ENCODE assay signal across 10 mouse cellular contexts in the genomic region with DNA sequence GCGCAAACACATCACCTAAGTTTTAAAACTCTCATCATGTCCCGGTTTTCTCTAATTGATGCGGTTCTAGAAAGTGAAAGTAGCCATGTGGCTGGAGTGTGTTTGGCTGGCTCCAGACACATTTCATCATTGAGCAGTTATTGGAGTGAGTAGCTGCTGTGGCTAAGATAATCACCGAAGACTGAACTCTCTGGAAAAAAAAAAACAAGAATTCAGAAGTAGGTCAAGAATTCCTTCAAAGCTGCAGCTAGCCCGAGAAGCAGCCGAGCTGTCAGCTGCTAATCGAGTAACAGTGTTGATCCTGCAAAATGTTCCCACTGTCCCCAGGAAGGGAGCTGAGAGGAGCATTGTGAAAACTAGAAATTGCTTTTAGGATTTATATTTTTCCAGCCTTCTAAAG.
DNase-seq lines count a peak whose midpoint lies in the region; ATAC-seq and TF ChIP-seq lines count a peak whose summit lies in the region.
"Had no signal": no experiment of that assay in that cellular context is flagged by ENCODE, and none has a peak within 500 bp of the region (broad histone marks: within the 10 kb centered on the region; RNA-seq: fewer than 3 reads in every experiment).

No protein-coding gene starts in this region.

- H3K79me2 ChIP-seq in myocyte (ENCODE audit: control insufficient read depth, insufficient read depth), result no peaks in the 10 kb centered on the region

- WGBS in intestine, embryonic 14.5 days, result 31% methylated on average over 7 of the region's 7 CpGs
- 51% methylated on average over 7 of the region's 7 CpGs for WGBS in intestine, postnatal 0 days
- 24% methylated on average over 7 of the region's 7 CpGs for WGBS in heart, embryonic 16.5 days
- 76% methylated on average over 7 of the region's 7 CpGs for WGBS in midbrain, embryonic 13.5 days

- H3K9me3 ChIP-seq in intestine, embryonic 14.5 days (ENCODE audit: control insufficient read depth, low read length), result no peaks in the 10 kb centered on the region
- no peaks in the 10 kb centered on the region for H3K9me3 ChIP-seq in intestine, postnatal 0 days (ENCODE audit: control insufficient read depth)
- no peaks in the 10 kb centered on the region for H3K9me3 ChIP-seq in heart, embryonic 16.5 days (replicated peaks; ENCODE audit: control insufficient read depth, low read length)
- H3K9me3 ChIP-seq in midbrain, embryonic 13.5 days, result no peaks in the 10 kb centered on the region

- no peak for ATAC-seq in intestine, embryonic 14.5 days (replicated peaks; ENCODE audit: low FRiP score, low TSS enrichment, low read depth)
- no peak for ATAC-seq in intestine, postnatal 0 days
- 0 out of 2 replicates have a peak, but pooled peaks have one; percentile 28 for ATAC-seq in heart, embryonic 16.5 days (replicated peaks; ENCODE audit: extremely low read depth, insufficient read depth, low FRiP score)
- no peak for ATAC-seq in midbrain, embryonic 13.5 days

- no peak overlapping the region for H3ac ChIP-seq in myocyte (ENCODE audit: control insufficient read depth, insufficient read length)

- no peaks in the 10 kb centered on the region for H3K36me3 ChIP-seq in intestine, embryonic 14.5 days (ENCODE audit: control insufficient read depth, insufficient read depth, low read length)
- no peaks in the 10 kb centered on the region for H3K36me3 ChIP-seq in intestine, postnatal 0 days (ENCODE audit: control insufficient read depth, insufficient read depth)
- H3K36me3 ChIP-seq in heart, embryonic 16.5 days (ENCODE audit: control insufficient read depth, insufficient read depth), result no peaks in the 10 kb centered on the region
- H3K36me3 ChIP-seq in myocyte (ENCODE audit: control insufficient read depth, insufficient read depth), result no peaks in the 10 kb centered on the region
- no peaks in the 10 kb centered on the region for H3K36me3 ChIP-seq in midbrain, embryonic 13.5 days

- H3K4me3 ChIP-seq in intestine, embryonic 14.5 days (ENCODE audit: low read depth, low read length), result no peak overlapping the region
- no peak overlapping the region for H3K4me3 ChIP-seq in intestine, postnatal 0 days (ENCODE audit: low read depth, low read length)
- peak overlapping the region; percentile 31 for H3K4me3 ChIP-seq in heart, embryonic 16.5 days (ENCODE audit: low read length)
- no peak overlapping the region for H3K4me3 ChIP-seq in myocyte
- no peak overlapping the region for H3K4me3 ChIP-seq in midbrain, embryonic 13.5 days (replicated peaks)

- peaks cover 6% of the 10 kb centered on the region; the same call in 1 of the 2 replicates for H3K4me1 ChIP-seq in intestine, embryonic 14.5 days (replicated peaks; ENCODE audit: control insufficient read depth, insufficient read depth, low read length)
- H3K4me1 ChIP-seq in intestine, postnatal 0 days (replicated peaks; ENCODE audit: control insufficient read depth, insufficient read depth, low read length), result no peaks in the 10 kb centered on the region
- peaks cover 6% of the 10 kb centered on the region for H3K4me1 ChIP-seq in heart, embryonic 16.5 days (ENCODE audit: control insufficient read depth, insufficient read depth, low read length)
- H3K4me1 ChIP-seq in midbrain, embryonic 13.5 days (replicated peaks), result no peaks in the 10 kb centered on the region

- DNase-seq in intestine, embryonic 14.5 days (ENCODE audit: low spot score), result no peak
- DNase-seq in NIH3T3 (ENCODE audit: low read depth), result peak; percentile 27
- DNase-seq in cerebellum, adult 9-11 months, result no peak
- DNase-seq in MN1 (ENCODE audit: low spot score), result no peak
- DNase-seq: gastrocnemius, postnatal 36 days; kidney, adult 8-10 months had no signal

- no peaks in the 10 kb centered on the region for H3K27me3 ChIP-seq in intestine, embryonic 14.5 days (replicated peaks; ENCODE audit: control insufficient read depth, insufficient read depth, low read length)
- H3K27me3 ChIP-seq in intestine, postnatal 0 days (replicated peaks; ENCODE audit: control insufficient read depth, insufficient read depth, low read length), result no peaks in the 10 kb centered on the region
- H3K27me3 ChIP-seq in heart, embryonic 16.5 days (ENCODE audit: control insufficient read depth, insufficient read depth, low read length), result no peaks in the 10 kb centered on the region
- H3K27me3 ChIP-seq in myocyte (ENCODE audit: control insufficient read depth, insufficient read depth, insufficient read length), result no peaks in the 10 kb centered on the region
- no peaks in the 10 kb centered on the region for H3K27me3 ChIP-seq in midbrain, embryonic 13.5 days

- no peak overlapping the region for H3K9ac ChIP-seq in intestine, embryonic 14.5 days (ENCODE audit: low read length)
- no peak overlapping the region for H3K9ac ChIP-seq in intestine, postnatal 0 days (ENCODE audit: low read depth, low read length)
- H3K9ac ChIP-seq in heart, embryonic 16.5 days (ENCODE audit: low read length), result no peak overlapping the region
- H3K9ac ChIP-seq in midbrain, embryonic 13.5 days (replicated peaks), result no peak overlapping the region

- H3K27ac ChIP-seq in intestine, embryonic 14.5 days (ENCODE audit: low read depth), result peak overlapping the region; percentile 47; the same call in 1 of the 2 replicates
- no peak overlapping the region for H3K27ac ChIP-seq in intestine, postnatal 0 days (ENCODE audit: low read depth, low read length)
- peak overlapping the region; percentile 62 for H3K27ac ChIP-seq in heart, embryonic 16.5 days (ENCODE audit: low read length)
- H3K27ac ChIP-seq in midbrain, embryonic 13.5 days, result no peak overlapping the region

- H3K4me2 ChIP-seq in intestine, embryonic 14.5 days (ENCODE audit: low read length), result peak overlapping the region; percentile 34
- no peak overlapping the region; the same call in 1 of the 2 replicates for H3K4me2 ChIP-seq in intestine, postnatal 0 days (replicated peaks; ENCODE audit: low read depth)
- H3K4me2 ChIP-seq in heart, embryonic 16.5 days (ENCODE audit: low read depth, low read length), result peak overlapping the region; percentile 57
- H3K4me2 ChIP-seq in myocyte (ENCODE audit: low read depth), result peak overlapping the region; percentile 83
- H3K4me2 ChIP-seq in midbrain, embryonic 13.5 days (replicated peaks), result no peak overlapping the region

- TF ChIP-seq CTCF in intestine, postnatal 0 days (IDR thresholded peaks at IDR 0.05; ENCODE audit: low read depth), result no peak

- TF ChIP-seq POLR2A in myocyte (IDR thresholded peaks at IDR 0.05; ENCODE audit: insufficient read length, low read depth), result no peak

TF ChIP-seq in myocyte, 11 proteins besides CTCF, POLR2A, EP300 and RAD21:
- TF ChIP-seq MYOD1 (IDR thresholded peaks at IDR 0.05; ENCODE audit: control insufficient read depth in 1 of 3, insufficient read length in 2 of 3, low read depth in 2 of 3) (no peak), USF1 (IDR thresholded peaks at IDR 0.05; ENCODE audit: low read depth) (no peak), E2F4 (IDR thresholded peaks at IDR 0.05; ENCODE audit: insufficient read depth) (no peak), POLR2AphosphoS2 (IDR thresholded peaks at IDR 0.05; ENCODE audit: insufficient read length, low read depth) (no peak), REST (IDR thresholded peaks at IDR 0.05; ENCODE audit: insufficient read depth, insufficient read length) (no peak), TCF3 (IDR thresholded peaks at IDR 0.05; ENCODE audit: insufficient read length, low read depth) (no peak), MAX (IDR thresholded peaks at IDR 0.05; ENCODE audit: low read depth) (no peak), MYOG (IDR thresholded peaks at IDR 0.05; ENCODE audit: control insufficient read depth in 1 of 3, insufficient read depth in 1 of 3, insufficient read length in 2 of 3, low read depth in 2 of 3) (no peak), CEBPB (IDR thresholded peaks at IDR 0.05; ENCODE audit: insufficient read depth, poor library complexity, severe bottlenecking) (no peak), TCF12 (IDR thresholded peaks at IDR 0.05; ENCODE audit: insufficient read depth, poor library complexity, severe bottlenecking) (no peak), SRF (IDR thresholded peaks at IDR 0.05; ENCODE audit: control insufficient read depth, insufficient read length, low read depth) (no peak)

Comparison
In these comparisons a context has a peak if more than half of its experiments do, and no peak if none do; other contexts are left out.
1. H3K27ac ChIP-seq: peak in intestine, embryonic 14.5 days (single experiment) and heart, embryonic 16.5 days (single experiment); none in intestine, postnatal 0 days (single experiment) and midbrain, embryonic 13.5 days (single experiment).
2. H3K4me2 ChIP-seq: peak in intestine, embryonic 14.5 days (single experiment), heart, embryonic 16.5 days (single experiment) and myocyte (single experiment); none in intestine, postnatal 0 days (single experiment) and midbrain, embryonic 13.5 days (single experiment).